Mouse (Mus musculus) retina, postnatal 7 days (tissue): ENCODE measurements around the gene Supt20.
"Not testable (repeated sequence)": the region's sequence is repeated elsewhere in the genome, so short reads cannot be mapped to it uniquely, and the experiment has no call there.

Experiments
- DNase-seq: peaks from one replicate; pipeline ENCODE4 v3.0.0-alpha.2; 2012; ENCODE audit warnings: low read depth, low spot score

Gene Supt20

DNA sequence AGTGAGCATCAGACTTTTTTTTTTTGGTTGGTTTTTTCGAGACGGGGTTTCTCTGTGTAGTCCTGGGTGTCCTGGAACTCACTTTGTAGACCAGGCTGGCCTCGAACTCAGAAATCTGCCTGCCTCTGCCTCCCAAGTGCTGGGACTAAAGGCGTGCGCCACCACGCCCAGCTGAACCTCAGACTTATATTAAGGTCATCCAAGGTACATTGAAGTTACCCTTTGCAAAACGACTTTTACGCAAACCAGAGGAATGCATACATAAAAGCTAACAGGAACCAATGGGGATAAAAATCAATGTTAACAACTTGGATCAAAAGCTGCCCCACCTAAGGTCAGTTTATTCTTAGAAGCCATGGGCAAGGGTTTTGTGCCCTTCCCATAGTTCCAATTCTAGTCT is 11.5 kb downstream of the Supt20 start:
- not testable (repeated sequence) for DNase-seq

DNA sequence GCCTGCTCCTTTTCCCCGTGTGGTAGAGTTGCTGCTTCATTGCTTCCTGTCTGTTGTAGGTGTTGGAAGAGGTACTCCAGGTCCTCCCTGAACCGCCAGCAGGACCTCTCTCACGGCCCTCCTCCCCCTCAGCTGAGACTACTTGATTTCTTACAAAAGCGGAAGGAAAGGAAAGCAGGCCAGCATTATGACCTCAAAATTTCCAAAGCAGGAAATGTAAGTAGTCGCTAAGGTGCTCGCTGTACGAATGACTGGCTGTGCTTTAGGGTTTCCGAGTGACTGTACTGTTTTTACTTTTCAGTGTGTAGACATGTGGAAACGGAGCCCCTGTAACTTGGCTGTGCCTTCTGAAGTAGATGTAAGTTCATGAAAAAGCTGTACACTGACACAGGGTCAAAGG is 16.4 kb downstream of the Supt20 start:
- no peak for DNase-seq

DNA sequence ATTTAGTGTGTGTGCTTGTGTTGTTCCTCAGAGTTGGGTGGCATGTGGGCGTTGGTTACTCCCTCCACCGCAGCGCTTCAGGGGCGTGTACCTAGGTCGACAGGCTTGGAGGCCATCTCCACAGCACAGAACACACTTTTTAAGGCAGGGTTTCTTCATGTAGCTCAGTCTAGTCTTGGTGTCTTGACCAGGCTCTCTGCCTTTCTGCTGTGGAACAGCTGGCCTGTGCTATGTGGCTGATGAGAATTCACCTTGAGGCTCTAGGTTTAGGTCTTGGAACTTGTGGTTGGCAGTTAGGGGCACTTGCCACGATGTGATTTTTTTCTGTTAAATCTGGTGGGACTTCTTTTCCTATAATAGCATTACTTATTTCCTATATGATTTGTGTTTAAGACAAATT is 21.6 kb downstream of the Supt20 start, which contains the start of gene Gm21958:
Gene Gm21958, minus strand, starts transcription at position 101 of the 400 bp plus-strand sequence.
- no peak for DNase-seq

DNA sequence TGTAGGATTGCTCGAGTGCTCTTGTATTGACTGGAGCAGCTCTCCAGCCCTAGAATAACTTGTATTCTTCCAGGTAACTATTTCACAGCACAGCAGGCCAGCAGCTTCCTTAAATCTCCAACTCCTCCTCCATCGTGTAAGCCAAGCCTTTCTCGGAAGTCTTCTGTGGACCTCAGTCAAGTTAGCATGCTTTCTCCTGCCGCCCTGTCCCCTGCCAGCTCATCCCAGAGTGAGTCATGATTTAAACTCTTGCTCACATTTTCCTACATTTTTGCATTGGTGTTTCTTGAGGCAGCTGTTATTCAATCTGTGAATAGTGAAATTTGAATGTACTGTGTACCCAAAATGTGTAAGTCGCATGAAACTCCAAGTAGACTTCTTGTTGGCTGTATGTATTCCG is 22.9 kb downstream of the Supt20 start:
- DNase-seq = no peak

DNA sequence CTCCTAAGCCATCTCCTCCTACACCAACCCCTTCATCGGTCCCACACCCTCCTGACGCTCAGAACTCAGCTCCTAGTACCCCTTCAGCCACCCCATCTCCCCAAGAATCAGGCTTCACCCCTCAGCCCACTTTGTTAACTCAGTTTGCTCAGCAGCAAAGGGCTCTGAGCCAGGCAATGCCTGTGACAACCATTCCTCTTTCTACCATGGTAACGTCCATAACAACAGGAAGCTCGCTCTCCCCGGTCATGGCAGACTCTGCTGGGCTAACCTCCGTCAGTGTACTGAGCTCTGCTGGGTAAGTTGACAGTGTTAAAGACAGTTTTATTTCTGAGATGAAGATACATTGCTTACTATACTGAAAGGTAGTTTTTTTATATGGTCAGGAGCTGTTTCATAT is 24.7 kb downstream of the Supt20 start:
- DNase-seq = no peak

- no peak for DNase-seq
Observed at GRCm38 (mm10) chr3:54718947-54719346, 26.3 kb downstream of the Supt20 start.

GRCm38 (mm10) chr3:54723741-54724500 is 31.3 kb downstream of the Supt20 start:
- DNase-seq = no peak

DNA sequence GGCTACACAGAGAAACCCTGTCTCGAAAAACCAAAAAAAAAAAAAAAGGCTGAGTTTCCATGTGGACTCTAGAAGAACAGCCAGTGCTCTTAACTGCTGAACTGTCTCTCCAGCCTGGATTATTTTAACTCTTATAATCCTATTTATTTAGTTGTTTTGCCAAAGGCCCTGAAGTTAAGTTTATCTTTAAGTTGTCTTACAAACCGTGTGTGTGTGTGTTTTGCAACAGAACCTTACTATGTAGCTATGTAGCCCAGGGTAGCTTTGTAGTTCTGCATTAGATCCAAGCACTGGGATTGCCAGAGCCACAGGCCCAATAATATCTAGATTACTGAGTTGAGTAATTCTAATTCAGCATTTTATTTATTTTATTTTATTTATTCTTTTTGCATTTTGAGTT is 32.7 kb downstream of the Supt20 start:
- DNase-seq = no peak

DNA sequence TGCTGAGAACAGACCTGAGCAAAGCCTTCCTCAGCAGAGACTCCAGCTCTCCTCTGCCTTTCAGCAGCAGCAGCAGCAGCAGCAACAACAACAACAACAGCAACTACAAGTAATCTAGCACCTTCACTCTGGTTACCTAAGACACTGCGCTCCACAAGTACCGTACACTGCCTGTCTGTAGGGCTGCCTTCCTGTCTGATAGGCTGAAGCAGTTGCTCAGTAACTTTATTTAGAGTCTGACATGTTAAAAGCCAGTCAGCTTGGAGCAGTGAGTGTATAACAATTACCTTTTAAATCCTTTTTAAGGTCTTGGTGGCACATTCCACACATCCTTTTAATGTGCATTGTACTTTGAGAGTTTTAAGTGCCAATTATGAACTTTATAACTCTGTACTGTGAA is 35.0 kb downstream of the Supt20 start:
- no peak for DNase-seq

GRCm38 (mm10) chr3:54728100-54728499 is 35.5 kb downstream of the Supt20 start:
- DNase-seq = no peak

GRCm38 (mm10) chr3:54731626-54732150 is 39.1 kb downstream of the Supt20 start:
- no peak for DNase-seq

DNA sequence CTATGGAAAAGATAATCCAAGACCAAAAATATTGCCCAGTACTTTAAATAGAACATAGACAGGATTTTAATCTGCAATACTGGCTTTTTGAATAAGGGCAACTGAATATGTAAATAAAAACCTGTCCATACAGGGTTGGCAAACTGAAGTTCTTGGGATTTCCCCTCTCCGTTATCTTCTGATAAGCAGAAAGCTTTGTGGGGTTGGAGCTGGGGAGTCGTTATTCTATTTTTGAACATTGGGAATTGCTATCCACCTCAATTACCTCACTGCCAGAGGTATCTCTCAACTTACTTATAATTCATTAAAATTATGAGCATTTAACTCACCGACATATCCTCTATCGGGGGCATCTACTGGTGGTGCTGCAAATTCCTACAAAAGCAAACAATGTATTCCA is 39.8 kb downstream of the Supt20 start:
- DNase-seq = no peak

DNA sequence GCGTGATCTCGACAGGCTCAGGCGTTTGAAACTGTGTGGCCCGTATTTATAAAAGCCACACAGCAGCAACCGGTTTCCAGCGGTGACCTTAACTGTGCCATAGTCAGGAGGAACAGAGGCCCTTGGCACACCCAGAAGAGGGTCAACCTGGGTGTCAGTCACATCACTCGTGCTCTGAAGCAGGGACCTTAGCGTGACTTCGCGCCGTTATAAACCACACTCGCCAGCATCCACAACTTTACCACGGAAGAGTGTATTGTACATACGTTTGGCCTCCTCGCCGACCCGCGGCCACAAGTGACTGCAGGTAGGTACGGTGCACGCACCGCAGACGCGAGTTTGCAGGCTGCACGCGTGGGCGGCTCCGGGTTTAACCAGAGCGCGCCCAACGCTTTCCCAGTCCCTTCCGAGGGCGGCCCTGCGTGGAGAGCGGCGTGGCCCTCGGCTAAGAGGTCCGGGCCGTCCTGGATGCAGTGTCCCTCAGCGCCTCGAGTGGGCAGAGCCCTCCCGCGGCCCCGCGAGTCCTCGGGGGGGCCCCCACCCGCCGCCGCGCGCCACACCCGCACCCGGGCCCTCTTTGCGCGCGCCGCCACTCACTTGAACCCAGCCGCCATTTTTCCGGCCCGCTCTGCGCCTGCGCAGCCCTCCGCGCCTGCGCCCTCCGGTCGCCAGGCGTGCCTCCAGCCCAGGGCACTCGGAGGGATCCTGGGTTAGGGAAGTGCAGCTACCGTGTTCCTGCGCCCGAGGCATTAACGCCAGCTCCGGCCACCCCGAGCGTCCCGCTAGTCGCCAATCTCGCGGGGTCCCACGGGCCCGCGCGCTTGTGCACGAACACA is 42.0 kb downstream of the Supt20 start:
- peak; percentile 86 for DNase-seq

- peak; percentile 79 for DNase-seq
Observed at GRCm38 (mm10) chr3:54735247-54736046, 42.8 kb downstream of the Supt20 start, which contains the start of the genes Exosc8 and Alg5. TSS of gene Exosc8 (minus strand) at chr3:54735393. TSS of gene Alg5 (plus strand) at chr3:54735539.

DNA sequence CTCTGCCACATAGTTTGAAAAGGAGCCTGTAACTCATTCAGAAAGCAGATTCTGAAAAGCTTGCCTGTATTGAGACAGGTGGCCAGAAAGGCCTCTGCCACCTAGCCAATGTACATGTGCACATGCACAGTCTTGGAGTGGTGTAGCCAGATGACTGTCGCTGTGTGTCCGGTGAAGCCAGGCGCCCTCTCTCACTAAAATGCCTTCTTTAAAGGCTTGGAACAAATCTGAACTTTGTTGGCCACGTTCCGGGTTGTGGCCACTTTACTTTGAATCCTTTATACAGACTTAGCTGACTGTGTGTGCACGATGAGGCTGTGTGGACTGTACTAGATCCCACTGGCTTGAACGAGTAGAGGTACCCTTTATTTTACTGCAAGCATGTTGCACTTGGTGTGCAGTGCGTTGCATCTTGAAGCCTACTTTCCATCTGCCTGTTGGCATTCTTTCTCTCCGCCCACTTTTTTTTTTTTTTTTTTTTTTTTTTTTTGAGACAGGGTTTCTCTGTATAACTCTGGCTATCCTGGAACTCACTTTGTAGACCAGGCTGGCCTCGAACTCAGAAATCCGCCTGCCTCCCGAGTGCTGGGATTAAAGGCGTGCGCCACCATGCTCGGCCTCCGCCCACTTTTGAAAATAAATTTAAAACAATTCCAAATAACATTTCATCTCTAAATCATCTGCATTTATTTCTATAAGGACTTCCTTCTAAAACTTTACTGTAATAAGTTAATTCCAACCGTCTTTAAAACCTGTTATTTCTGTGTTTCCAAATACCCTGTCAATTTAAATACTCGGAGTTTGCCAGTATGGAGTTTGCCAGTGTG is 43.7 kb downstream of the Supt20 start:
- no peak for DNase-seq

- DNase-seq = no peak
Observed at GRCm38 (mm10) chr3:54737317-54737716, 44.7 kb downstream of the Supt20 start.

- no peak for DNase-seq
Observed at GRCm38 (mm10) chr3:54741965-54742364, 49.4 kb downstream of the Supt20 start.

- no peak for DNase-seq
Observed at GRCm38 (mm10) chr3:54745799-54746198, 53.2 kb downstream of the Supt20 start.

GRCm38 (mm10) chr3:54753411-54753810 is 60.8 kb downstream of the Supt20 start:
- DNase-seq = no peak

- peak; percentile 39 for DNase-seq
Observed at GRCm38 (mm10) chr3:54755145-54756041, 62.8 kb downstream of the Supt20 start, which contains the start of gene Smad9. TSS of gene Smad9 (plus strand) at chr3:54755582.
